Mouse (Mus musculus) gastrocnemius, postnatal 4 days (tissue): ENCODE results near the gene Nupr1. TPM values are rescaled to one million over a fixed set of nuclear protein-coding genes. Genes with fewer than 3 reads are reported as not detected.
A peak's percentile ranks its signal among the peaks of the same experiment; 100 is the strongest.

ENCODE experiments used
- DNase-seq, 2 experiments: peaks; one replicate each; pipeline ENCODE4 v3.0.0; 2021 to 2022; ENCODE audit warnings: low spot score in 2 of 2, mixed read lengths in 2 of 2
- microRNA-seq: library from miRNA; unstranded; fragments of <30 nt; microRNA quantifications from one replicate; pipeline ENCODE4 v1.2.0, GENCODE M21; 2021
- total RNA-seq, 2 experiments: library from RNA; stranded (reverse); gene quantifications; 2 replicates each; pipeline ENCODE4 v1.2.3; 2021

The Nupr1 gene
- total RNA-seq, 2 experiments from 2014 or later = 18.2 to 21.6 TPM

DNA sequence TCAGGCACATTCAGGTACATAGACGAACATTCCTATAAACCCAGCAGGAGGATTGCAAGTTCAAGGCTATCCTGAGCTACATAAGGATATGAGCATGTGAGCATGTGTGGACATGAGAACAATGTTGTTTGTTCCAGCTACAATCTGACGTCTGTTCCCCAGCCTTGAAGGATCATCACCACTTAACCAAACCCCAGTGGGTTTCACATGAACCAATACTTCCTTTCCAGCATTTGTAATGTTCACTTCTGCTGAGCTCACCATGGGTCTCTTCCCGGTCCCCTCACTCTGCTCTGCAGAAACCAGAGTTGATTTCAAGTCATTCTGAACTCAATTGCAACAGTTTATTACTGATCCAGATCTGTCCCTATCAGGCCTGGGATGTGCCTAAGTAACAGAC, 28.0 kb downstream of the Nupr1 start:
- no peak for DNase-seq

DNA sequence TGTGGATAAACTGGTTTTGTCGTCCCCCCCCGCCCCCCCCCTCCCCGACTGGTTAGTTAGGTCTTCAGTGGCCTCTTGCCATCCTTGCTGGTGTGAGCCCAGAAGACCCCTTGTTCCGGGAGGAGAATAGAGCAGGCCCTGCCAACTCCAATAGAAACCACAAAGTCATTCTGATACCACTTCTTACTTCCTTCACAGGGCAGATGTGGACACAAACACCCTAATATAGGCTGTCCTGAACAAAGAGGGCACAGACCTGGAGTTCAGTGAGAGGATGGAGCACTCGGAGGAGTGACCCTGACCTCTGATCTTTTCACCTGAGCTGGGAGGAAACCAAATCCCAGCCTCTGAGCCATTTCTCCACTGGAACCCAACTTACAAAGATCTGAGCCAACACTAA, 28.8 kb downstream of the Nupr1 start:
- no peak for DNase-seq

DNA sequence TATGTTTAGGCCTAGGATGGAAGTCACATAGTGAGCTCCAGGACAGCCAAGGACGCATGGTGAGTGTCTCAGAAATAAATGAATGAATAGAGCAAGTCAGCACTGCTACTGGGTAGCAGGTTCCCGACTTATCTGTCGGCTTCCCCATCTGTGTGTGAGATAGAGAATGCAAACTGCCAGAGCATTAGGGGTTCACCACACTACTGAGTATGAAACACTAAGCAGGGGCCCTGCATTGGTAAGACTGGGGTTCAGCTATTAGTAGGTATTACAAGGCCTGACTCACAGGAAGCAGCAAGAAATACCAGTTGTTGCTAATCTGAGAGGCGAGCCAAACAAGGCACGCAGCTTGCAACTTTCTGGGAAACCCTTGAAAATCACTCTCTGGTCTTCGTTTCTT, 31.7 kb downstream of the Nupr1 start:
- DNase-seq = no peak

DNA sequence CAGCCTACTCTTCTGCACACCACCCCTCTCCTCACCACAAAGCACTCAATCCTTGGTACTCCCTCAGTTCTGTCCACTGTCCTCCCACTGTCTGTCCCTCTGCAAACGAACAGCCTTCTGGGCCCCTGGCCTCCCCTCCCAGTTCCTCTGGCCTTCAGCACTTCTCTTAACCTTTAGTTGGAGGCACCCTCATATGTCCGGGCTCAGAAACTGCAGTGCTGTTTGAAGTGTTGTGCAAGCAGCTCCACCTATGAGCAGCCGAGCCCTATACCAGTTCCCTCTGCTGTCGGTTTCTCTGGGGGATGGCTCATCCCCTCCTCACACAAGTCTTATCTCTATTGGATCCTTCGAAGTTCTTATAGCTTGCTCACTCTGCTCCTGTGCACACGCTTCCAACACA, 34.2 kb downstream of the Nupr1 start:
- no peak for DNase-seq

DNA sequence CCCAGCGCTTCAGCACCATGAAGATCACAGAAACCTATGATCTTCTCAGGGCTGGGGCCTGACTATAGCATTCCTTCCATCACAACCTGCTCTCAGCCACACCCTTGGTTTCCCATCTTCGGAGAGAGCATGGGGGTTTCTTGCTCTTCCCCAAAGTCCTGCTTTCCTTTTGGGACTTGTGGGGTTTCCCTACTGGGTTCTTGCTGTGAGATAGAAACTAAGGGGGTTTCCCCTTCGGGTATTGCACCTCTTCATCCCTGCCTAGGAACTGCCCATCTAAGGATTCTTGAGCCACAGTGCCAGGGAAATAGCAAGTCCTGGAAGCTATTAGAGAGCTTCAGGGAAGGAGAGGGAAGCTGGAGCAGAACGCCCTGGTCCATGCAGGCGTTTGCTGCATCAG, 34.8 kb downstream of the Nupr1 start:
- DNase-seq = no peak

DNA sequence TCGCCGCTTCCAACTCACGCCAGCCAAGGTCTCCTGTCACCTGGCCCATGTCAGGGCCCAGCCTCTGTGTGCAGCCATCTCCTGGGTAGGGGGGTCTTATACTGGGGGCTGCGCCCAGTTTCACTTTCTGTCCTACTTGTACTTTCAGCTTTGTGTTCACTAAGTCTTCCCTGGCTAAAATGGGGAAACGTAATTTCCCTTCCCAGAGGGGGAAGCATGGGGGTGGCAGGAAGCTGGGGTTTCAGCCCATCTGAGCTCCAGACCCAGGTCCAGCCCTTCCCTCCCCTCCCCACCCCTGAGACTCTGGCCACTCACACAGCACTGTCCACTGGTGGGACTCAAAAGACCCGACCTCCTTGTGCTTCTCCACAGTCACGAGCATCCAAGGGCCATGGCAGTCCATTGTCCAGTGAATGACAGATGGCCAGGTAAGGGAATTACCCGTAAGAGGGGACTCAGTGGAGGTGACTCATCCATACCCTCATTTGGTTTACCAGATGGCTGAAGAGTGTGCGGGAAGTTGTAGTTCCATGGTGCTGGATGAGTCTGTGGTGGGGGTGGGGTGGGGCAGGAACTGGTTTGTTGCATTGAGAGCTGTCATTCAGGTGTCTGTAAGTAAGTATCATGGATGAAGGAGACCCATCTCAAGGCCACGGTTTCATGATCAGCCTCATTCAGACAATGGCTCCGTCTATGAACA, 35.6 kb downstream of the Nupr1 start, which contains the start of gene Il27:
TSS of gene Il27 (minus strand) at position 80 of the 700 bp plus-strand sequence.
- DNase-seq = no peak

DNA sequence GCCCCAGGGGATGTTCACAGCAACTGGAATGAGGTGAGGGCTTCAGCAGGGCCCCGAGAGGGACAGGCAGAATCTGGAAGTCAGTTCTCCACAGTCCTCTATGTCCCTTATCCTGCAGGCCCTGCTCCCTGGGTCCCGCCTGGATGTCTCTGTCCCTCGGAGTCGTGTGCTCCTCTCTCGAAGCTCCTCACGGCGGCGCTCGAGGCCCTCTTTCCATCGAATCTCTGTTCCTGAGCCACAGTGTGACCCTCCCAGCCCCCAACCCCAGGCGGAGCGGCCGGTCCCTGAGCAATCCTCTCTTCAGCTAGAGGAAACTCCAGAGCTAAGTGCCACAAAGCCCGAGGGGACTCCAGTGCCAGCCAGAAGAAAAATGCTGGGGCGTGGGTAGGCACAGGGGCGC, 42.9 kb downstream of the Nupr1 start:
- DNase-seq = peak; percentile 51 to 79

DNA sequence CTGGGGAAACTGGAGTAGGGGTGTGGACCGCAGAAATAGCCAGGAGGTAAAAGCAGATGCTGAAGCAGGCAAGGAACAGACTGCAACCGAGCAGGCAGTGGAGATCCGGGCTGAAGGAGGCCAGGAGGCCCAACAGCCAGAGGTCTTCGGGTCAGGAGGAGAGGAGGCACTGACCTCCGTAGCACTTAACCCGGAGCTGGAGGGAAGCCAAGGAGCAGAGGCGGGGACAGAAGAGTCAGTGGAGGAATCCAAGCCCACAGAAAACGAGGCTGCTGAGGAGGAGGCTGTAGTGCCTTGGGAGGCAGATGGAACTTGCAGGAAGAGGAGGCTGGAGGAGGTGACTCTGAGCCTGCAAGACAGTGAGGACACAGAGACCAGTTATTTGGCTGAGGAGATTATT, 43.8 kb downstream of the Nupr1 start:
- DNase-seq = no peak

DNA sequence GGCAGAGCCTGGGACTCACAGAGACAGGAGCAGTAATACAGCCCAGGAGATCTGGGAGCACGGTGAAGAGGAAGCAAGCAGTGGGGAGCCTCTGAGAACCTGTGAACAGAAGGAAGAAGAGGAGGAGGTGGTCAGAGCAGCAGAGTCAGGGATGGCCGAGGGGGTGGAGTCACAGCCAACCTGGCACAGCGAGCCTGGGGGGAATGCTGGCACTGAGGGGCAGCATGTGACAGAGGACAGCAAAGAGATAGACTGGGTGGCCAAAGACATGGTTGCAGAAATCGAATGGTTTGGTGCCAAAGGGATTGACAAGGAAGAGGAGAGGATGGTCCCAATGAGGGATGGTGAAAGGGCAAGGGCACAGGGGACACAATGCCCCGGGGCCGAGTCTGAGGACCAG, 44.9 kb downstream of the Nupr1 start, which contains the start of gene Cln3:
TSS of gene Cln3 (minus strand) at position 101 of the 400 bp plus-strand sequence.
- no peak for DNase-seq

DNA sequence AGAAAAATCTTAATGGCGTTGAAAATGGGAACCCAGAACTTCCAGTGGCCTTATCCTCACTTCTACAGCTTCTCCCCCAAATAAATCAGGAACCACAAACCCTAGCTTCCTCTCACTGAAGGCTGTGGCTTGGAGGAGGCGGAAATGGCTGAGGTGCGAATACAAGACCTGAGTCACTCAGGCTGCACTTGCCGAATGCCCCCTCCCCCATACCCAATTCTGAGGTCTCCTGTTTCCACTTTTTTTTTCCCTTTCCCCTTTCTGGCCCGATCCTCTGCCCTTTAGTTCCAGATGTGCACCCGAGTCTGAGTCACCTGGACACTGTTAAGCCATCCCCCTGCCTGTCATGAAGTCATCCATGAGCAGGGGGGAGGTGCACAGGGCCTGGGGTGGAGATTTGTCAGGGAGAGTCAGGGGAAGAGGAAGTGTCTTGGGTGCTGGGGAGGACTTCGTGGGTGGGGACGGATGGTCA, 46.1 kb downstream of the Nupr1 start, which contains the start of gene Apobr:
TSS of gene Apobr (plus strand) at position 437 of the 472 bp plus-strand sequence.
- DNase-seq = no peak

DNA sequence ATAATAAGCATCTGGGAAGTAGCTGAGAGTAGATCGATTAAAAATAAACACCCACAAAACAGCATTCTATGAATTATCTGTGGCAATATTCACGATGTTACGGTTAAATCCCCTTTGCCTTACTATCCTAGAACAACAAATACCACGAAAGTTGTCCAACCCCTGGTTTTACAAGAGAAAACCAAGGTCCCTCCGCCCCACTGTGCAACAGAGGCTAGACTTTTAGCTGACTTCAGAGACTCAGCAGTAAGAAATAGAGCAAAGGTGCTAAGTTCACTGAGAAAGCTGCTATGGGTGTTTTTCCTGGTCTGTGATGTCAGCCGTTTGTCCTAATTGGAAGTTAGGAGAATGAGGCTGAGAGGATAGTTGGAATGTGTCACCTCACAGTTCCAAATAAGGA, 46.9 kb downstream of the Nupr1 start:
- DNase-seq = no peak

DNA sequence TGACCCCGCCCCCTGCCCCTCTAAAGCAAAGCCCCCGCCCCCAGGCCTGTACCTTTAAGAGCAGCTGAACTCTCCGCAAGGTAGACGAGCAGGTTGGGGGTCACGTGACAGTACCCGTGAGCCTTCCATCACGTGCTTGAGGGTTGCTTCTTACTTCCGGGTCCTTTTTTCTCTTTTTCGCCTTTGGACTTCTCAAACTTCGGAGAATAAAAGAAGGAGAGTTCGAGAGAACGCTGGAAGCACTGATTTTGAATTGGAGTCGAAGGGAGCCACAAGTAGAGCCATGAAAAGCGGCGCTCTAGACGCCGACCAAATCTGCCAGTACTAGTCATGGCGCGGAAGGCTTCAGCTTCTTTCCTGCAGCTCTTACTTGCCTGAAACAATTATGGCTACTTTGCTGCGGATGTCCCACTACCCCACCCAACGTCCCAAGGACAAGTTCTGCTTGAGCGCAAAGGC, 47.4 kb downstream of the Nupr1 start:
- peak; percentile 63 to 86 for DNase-seq

DNA sequence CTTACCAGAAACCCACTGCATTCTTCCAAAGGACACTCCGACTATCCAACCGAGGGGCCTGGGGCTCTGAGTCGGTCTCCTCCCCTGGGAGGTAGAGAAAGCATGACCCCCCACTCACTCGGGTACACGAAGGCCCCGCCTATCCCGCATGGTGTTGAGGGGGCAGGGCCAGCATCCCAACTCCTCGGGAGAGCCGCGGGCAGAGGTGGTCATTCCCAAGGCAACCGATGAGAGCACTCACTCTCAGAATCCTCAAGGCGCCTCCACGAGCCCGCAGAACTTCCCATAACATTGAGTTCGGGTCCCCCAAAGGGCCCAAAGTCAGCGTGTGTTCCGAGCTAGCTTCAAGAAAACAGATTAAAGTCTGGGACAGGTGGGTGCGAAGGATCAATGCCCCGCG, 47.9 kb downstream of the Nupr1 start:
- DNase-seq = no peak

DNA sequence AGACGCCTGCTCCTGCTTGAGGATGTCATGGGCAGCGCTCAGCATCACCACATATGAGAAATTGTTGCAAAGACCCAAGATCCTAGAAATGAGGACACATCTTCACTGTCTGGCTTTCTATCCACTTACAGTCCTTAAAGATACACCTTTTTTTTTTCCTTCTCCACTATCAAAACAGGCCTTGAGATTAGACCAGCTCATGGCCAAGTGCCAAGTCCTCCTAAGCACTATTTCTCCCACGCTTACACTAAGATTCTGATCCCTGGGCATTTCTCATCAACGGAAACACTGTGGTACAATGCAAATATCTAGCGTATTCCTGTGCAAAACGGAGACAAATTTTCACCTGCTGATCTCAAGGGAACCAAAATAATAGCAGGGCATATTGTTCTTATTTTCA, 49.0 kb downstream of the Nupr1 start:
- no peak for DNase-seq

DNA sequence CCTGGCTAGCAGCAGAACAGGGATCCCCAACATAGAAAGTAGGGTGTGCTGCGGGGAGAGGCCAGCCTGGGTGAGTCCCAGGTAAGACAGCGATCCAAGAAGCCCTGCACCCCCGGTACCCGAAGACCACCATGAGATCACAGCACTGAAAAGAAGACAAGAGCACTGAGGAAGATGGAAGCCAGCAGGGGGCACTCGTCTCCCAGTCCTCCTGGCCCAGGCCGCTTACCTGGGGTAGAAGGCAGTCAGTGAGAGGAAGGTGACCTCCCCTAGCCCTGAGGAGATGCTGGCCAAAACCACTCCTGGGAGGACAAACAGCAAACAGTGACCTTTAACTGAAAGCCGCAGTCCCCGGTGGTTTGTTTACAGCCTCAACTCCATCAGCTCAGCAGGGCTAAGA, 51.5 kb downstream of the Nupr1 start:
- DNase-seq = no peak

DNA sequence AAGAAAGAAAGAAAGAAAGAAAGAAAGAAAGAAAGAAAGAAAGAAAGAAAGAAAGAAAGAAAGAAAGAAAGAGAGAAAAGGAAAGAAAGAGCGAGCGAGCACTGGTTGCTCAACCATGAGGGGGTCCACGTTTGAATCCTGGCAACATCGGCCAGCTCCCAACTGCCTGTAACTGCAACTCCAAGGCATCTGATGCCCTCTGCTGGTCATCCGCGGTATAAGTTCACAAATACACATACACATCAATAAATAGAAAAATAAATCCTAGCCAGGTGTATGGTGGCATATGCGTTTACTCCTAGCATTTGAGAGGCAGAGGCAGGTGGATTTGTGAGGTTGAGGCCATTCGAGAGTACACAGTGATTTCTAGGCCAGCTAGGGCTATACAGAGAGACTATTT, 53.7 kb downstream of the Nupr1 start:
- DNase-seq = peak in 1 of 2 experiments; percentile 43

Small RNA genes lying within 50 kb of the gene (microRNA-seq; reads per million reads assigned to microRNA genes)
- gene Mir7059 = 1.1 reads per million

Other genes starting within 250 kb of the Nupr1 start
- 1 to 10 TPM; 3.2 to 4.1 TPM for gene Nfatc2ip, start 234.1 kb downstream of the Nupr1 start, total RNA-seq
- under 1 TPM; 0.13 to 0.39 TPM for gene Cd19, start 216.0 kb downstream of the Nupr1 start, total RNA-seq
- gene Rabep2, start 202.1 kb downstream of the Nupr1 start, total RNA-seq = 10 to 100 TPM; 14.0 to 16.2 TPM
- 1,000 to 10,000 TPM; 6,232 to 6,720 TPM for gene Atp2a1, start 167.8 kb downstream of the Nupr1 start, total RNA-seq
- gene Sh2b1, start 155.4 kb downstream of the Nupr1 start, total RNA-seq = 10 to 100 TPM; 52.7 to 57.0 TPM
- 100 to 1,000 TPM in 1 of 2 experiments, 10 to 100 TPM in 1; 97.3 to 127 TPM for gene Tufm, start 143.5 kb downstream of the Nupr1 start, total RNA-seq
- gene Atxn2l, start 127.4 kb downstream of the Nupr1 start, total RNA-seq = 10 to 100 TPM; 57.0 to 70.7 TPM
- gene Eif3c, start 64.5 kb downstream of the Nupr1 start, total RNA-seq = 100 to 1,000 TPM; 181 to 184 TPM
- gene Apobr, start 45.9 kb downstream of the Nupr1 start, total RNA-seq = 1 to 10 TPM in 1 of 2 experiments, under 1 TPM in 1; 0.83 to 1.4 TPM
- 10 to 100 TPM; 11.8 to 14.1 TPM for gene Cln3, start 45.0 kb downstream of the Nupr1 start, total RNA-seq
- not detected for gene Il27, start 35.9 kb downstream of the Nupr1 start, total RNA-seq
- gene Sgf29, start 18.4 kb upstream of the Nupr1 start, total RNA-seq = 10 to 100 TPM; 27.7 to 31.8 TPM
- 10 to 100 TPM; 13.1 to 14.2 TPM for gene Sult1a1, start 45.6 kb upstream of the Nupr1 start, total RNA-seq
- 10 to 100 TPM; 56.2 to 61.9 TPM for gene Bola2, start 64.5 kb upstream of the Nupr1 start, total RNA-seq
- 1 to 10 TPM; 7.0 to 7.4 TPM for gene Slx1b, start 64.9 kb upstream of the Nupr1 start, total RNA-seq
- gene Coro1a, start 76.9 kb upstream of the Nupr1 start, total RNA-seq = 10 to 100 TPM; 11.8 to 14.5 TPM
- gene Mapk3, start 128.7 kb upstream of the Nupr1 start, total RNA-seq = 10 to 100 TPM; 65.0 to 66.7 TPM
- gene Gdpd3, start 135.5 kb upstream of the Nupr1 start, total RNA-seq = 1 to 10 TPM; 4.8 to 5.1 TPM
- 10 to 100 TPM; 61.7 to 82.5 TPM for gene Ypel3, start 146.1 kb upstream of the Nupr1 start, total RNA-seq
- 1 to 10 TPM in 1 of 2 experiments, under 1 TPM in 1; 0.44 to 1.1 TPM for gene Tbx6, start 150.6 kb upstream of the Nupr1 start, total RNA-seq
- gene Ppp4c, start 161.6 kb upstream of the Nupr1 start, total RNA-seq = 10 to 100 TPM; 74.6 to 74.7 TPM
- 10 to 100 TPM in 1 of 2 experiments, 1 to 10 TPM in 1; 8.4 to 11.2 TPM for gene Fam57b, start 166.8 kb upstream of the Nupr1 start, total RNA-seq
- not detected for gene 4930451I11Rik, start 200.8 kb upstream of the Nupr1 start, total RNA-seq
- under 1 TPM; 0.26 to 0.32 TPM for gene Doc2a, start 216.6 kb upstream of the Nupr1 start, total RNA-seq
- 10 to 100 TPM; 22.2 to 29.4 TPM for gene Hirip3, start 231.1 kb upstream of the Nupr1 start, total RNA-seq
- 10 to 100 TPM; 35.9 to 38.7 TPM for gene Ino80e, start 231.5 kb upstream of the Nupr1 start, total RNA-seq